Mouse (Mus musculus) forebrain, postnatal 0 days (tissue): Measurements from ENCODE around the gene Ppfia1. TPM values are rescaled to one million over a fixed set of nuclear protein-coding genes. Genes with fewer than 3 reads are reported as not detected.

ENCODE experiments used
- ATAC-seq: fragments of 200-750 bp; cut with Nextera tagmentation; 2 replicates; pipeline ENCODE4 v1.8.0; 2017; ENCODE audit warnings: mild to moderate bottlenecking, moderate library complexity
- DNase-seq: peaks from one replicate; pipeline ENCODE4 v3.0.0-alpha.2; 2015
- H3K27ac ChIP-seq: fragments of 300-500 bp; sonication (generic); 2 replicates; pipeline ENCODE4 v1.5.1; 2014; ENCODE audit warnings: low read depth, mild to moderate bottlenecking, antibody characterized with exemption, low read length, moderate library complexity, mixed read lengths
- H3K27me3 ChIP-seq: fragments of 300-500 bp; sonication (generic); 2 replicates; pipeline ENCODE4 v1.6.1; 2014; ENCODE audit warnings: mild to moderate bottlenecking, low read length, mixed read lengths; ENCODE audit not compliant: insufficient read depth
- H3K36me3 ChIP-seq: fragments of 300-500 bp; sonication (generic); 2 replicates; pipeline ENCODE4 v1.6.1; 2014; ENCODE audit warnings: mild to moderate bottlenecking, moderate library complexity; ENCODE audit not compliant: insufficient read depth
- H3K4me1 ChIP-seq: fragments of 300-500 bp; sonication (generic); 2 replicates; pipeline ENCODE4 v1.6.1; 2014; ENCODE audit warnings: antibody characterized with exemption; ENCODE audit not compliant: insufficient read depth
- H3K4me2 ChIP-seq: fragments of 300-500 bp; sonication (generic); 2 replicates; pipeline ENCODE4 v1.6.1; 2014; ENCODE audit warnings: low read depth, mild to moderate bottlenecking, moderate library complexity
- H3K4me3 ChIP-seq: fragments of 300-500 bp; sonication (generic); 2 replicates; pipeline ENCODE4 v1.5.1; 2014; ENCODE audit warnings: low read depth, low read length, mixed read lengths
- H3K9ac ChIP-seq: fragments of 300-500 bp; sonication (generic); 2 replicates; pipeline ENCODE4 v1.6.1; 2014; ENCODE audit warnings: mild to moderate bottlenecking
- H3K9me3 ChIP-seq: fragments of 300-500 bp; sonication (generic); 2 replicates; pipeline ENCODE4 v1.6.1; 2016; ENCODE audit warnings: low read length
- CTCF ChIP-seq: sonication (generic); IDR thresholded peaks from 2 replicates; pipeline ENCODE4 v1.5.1; 2016; ENCODE audit warnings: antibody characterized with exemption, control low read depth, low read depth
- whole genome bisulfite sequencing: fragments of 180-500 bp; shearing (Covaris S2); extraction: QIAGEN DNeasy Blood & Tissue Kit; methylation state at CpG from one replicate; pipeline ENCODE4 v1.1.7; 2014; 5-methylcytosine and 5-hydroxymethylcytosine counted together
- polyA plus RNA-seq: library from polyadenylated mRNA; unstranded; fragments of >200 nt; fragmentation: Nextera tagmentation; extraction: Ambion mirVana; gene quantifications from 2 replicates; pipeline ENCODE4 v1.2.1, GENCODE M21; 2015
- total RNA-seq: library from RNA; depleted of rRNA; stranded (reverse); fragments of >200 nt; gene quantifications from 2 replicates; pipeline ENCODE4 v1.2.3, GENCODE M21; 2014

The Ppfia1 gene
- total and polyA plus RNA-seq, 2 experiments from 2014 or later: 15.2 to 53.8 TPM

DNA sequence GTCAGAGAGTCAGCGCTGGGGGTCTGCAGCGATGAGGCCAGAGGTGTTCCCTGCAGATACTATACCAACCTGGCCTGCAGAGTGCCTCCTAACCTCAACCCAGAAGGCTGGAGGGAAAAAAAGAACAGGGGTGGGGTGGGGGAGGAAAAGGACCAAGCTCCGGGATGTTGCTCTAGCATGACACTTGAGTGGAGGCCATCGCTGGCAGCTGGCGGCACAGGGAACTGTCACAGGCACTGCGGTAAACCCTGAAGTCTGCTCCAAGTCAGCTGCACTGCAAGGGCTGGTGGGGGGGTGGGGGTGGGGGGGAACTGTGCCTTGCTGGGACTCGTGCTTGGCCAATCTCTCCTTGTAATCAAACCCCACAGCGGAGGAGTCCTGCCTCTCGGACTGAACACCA is 102.9 kb downstream of the Ppfia1 start:
- Histone ChIP-seq H3K4me1 (no peaks in the 10 kb centered on the region), H3K4me2 (no peak overlapping the region), H3K27me3 (no peaks in the 10 kb centered on the region), H3K9me3 (no peaks in the 10 kb centered on the region), H3K27ac (no peak overlapping the region), H3K36me3 (peaks cover 82% of the 10 kb centered on the region), H3K4me3 (no peak overlapping the region), H3K9ac (no peak overlapping the region)
- ATAC-seq (no peak), DNase-seq (no peak)
- TF ChIP-seq CTCF: no peak
- 87% methylated on average over 9 of the region's 9 CpGs for WGBS

DNA sequence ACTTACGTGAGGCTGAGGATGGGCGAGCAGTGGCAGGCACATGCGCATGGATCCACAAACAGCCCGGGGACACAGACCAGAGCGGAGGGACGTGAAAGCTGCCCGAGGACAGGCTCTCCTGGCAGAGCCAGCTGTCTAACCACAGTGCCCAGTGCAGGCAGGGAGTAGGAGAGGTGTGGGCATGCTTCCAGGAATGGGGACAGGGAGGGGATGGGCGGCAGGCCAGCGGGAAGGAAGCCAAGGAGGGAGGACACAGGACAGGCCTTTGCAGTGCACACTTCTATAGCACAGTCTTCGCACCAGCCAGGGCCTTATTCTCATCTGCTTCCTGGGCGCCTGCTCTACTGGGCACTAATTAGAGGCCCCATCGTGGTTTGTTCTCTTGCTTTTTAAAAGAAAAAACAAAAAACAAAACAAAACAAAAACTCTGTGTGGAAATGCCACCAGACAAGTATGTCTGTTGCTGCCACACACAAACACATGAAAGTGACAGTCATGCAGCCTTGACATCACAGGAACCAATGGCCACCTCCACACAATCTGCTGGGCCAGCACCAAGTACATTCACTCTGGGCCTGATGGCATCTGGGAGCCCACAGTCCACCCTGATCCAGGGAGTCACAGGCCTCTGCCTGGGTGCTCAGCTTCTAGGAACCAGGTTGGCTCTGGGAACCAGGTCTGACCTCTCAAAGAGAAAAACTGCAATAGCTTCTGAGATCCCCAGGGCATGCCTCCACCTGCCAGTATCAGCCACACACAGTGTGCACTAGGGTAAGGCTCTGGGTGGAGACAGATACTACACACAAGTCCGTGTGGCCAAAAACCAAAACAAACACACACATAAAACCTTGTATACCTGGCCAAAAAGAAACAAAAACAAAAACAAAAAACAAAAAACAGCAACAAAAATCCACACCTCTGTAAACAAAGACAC is 103.6 kb downstream of the Ppfia1 start:
- H3K4me3 ChIP-seq: no peak overlapping the region
- peak; percentile 76 for DNase-seq
- H3K36me3 ChIP-seq: peaks cover 80% of the 10 kb centered on the region
- no peak overlapping the region for H3K9ac ChIP-seq
- no peak overlapping the region for H3K4me2 ChIP-seq
- TF ChIP-seq CTCF: no peak
- H3K27me3 ChIP-seq: no peaks in the 10 kb centered on the region
- no peaks in the 10 kb centered on the region for H3K4me1 ChIP-seq
- peak overlapping the region; percentile 29; the same call in 1 of the 2 replicates for H3K27ac ChIP-seq
- 38% methylated on average over 13 of the region's 13 CpGs for WGBS
- ATAC-seq: peak; percentile 86
- no peaks in the 10 kb centered on the region for H3K9me3 ChIP-seq

DNA sequence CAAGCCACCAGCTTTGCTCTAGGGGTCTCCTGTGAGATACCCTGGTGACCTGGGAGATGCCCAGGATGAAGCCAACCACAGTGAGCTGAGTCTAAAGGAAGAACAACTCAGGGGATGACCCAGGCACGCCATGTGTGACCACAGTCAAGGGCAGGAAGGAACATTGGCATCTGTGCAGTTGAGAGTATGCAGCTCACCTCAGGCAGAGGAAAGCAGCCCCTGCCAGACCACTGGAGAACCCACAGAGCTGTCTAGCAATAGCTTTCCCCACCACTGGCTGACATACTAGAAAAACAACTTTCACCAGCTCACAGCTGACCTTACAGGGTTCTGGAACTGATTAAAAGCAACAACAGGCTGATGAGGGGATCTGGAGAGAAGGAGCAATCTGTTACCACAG is 105.3 kb downstream of the Ppfia1 start:
- Histone ChIP-seq H3K9me3 (no peaks in the 10 kb centered on the region), H3K27ac (no peak overlapping the region), H3K36me3 (peaks cover 75% of the 10 kb centered on the region), H3K27me3 (no peaks in the 10 kb centered on the region), H3K9ac (no peak overlapping the region), H3K4me2 (no peak overlapping the region), H3K4me1 (no peaks in the 10 kb centered on the region), H3K4me3 (no peak overlapping the region)
- ATAC-seq (no peak), DNase-seq (no peak)
- no peak for TF ChIP-seq CTCF
- WGBS: 93% methylated on average over 1 of the region's 1 CpGs

DNA sequence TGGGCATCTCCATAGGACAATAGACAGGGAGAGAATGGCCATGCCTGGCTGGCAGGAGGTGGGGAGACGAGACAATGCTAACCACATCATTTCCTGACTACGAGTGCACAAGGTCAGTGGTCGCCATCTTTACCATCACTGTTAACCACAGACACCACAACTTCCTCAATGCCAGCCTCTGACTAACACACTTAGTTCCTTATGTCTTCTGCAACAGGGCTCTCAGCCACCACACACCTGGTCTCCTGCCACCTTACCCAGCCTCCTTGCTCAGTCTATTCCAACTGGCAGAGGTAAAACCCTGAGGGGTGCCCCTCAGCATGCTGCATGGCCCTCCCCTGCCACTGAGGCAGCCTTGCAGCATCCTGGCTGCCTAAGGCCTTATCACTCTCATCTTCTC is 106.4 kb downstream of the Ppfia1 start:
- Histone ChIP-seq H3K36me3 (peaks cover 81% of the 10 kb centered on the region), H3K9ac (no peak overlapping the region), H3K9me3 (no peaks in the 10 kb centered on the region), H3K4me1 (no peaks in the 10 kb centered on the region), H3K27ac (no peak overlapping the region), H3K27me3 (no peaks in the 10 kb centered on the region), H3K4me2 (no peak overlapping the region), H3K4me3 (no peak overlapping the region)
- no peak for TF ChIP-seq CTCF
- ATAC-seq: no peak
- 89% methylated on average over 3 of the region's 3 CpGs for WGBS
- DNase-seq: no peak

- H3K4me1 ChIP-seq: no peaks in the 10 kb centered on the region
- no peak for TF ChIP-seq CTCF
- H3K9me3 ChIP-seq: no peaks in the 10 kb centered on the region
- ATAC-seq (no peak), DNase-seq (no peak)
- no peak overlapping the region for H3K27ac ChIP-seq
- WGBS: 91% methylated on average over 7 of the region's 7 CpGs
- peaks cover 85% of the 10 kb centered on the region for H3K36me3 ChIP-seq
- no peak overlapping the region for H3K4me2 ChIP-seq
- no peak overlapping the region for H3K4me3 ChIP-seq
- H3K9ac ChIP-seq: no peak overlapping the region
- H3K27me3 ChIP-seq: no peaks in the 10 kb centered on the region
Observed at GRCm38 (mm10) chr7:144444788-144445187, 108.7 kb downstream of the Ppfia1 start.

DNA sequence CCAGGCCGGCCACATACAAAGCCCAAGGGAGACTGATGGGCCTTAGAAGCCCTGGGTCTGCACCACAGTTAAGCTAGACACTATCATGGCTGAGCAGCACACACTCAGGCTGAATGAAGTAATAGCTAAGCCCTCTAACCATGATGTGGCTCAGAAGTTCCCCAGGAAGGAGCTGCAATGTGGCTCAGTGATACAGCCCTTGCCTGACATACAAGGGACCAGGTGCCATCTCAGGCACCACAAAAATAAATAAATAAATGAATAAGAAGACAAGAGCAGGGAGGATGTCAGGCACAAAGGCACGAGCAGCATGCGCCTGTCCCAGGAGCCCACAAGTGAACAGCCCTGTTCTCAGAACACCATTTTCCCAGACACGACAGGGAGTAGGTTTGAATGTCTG is 111.6 kb downstream of the Ppfia1 start:
- peaks cover 90% of the 10 kb centered on the region for H3K36me3 ChIP-seq

DNA sequence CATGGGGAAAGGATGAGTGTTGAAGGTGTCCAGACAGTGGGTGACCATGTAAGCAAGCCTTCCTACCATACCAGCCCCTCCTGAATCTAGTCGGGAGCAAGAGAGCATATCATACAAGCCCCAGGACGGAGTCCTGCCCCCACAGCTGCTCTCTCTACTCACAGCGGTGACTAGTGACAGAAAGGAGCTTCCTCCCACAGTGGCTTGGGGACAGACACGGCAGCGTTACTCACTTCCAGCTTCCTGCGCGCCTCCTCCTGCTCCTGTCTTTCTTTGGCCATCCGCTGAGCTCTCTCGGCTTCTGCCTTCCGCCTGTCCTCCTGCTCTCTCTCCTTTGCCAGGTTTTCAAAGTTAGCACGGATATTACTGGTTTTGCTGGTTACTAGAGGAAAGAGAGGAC is 112.1 kb downstream of the Ppfia1 start:
- WGBS: 94% methylated on average over 11 of the region's 11 CpGs

More for the DNA sequence above, 111.6 kb downstream of the Ppfia1 start:
- DNase-seq (no peak), ATAC-seq (no peak)
- H3K4me2 ChIP-seq: no peak overlapping the region
- H3K27ac ChIP-seq: no peak overlapping the region
- no peaks in the 10 kb centered on the region for H3K9me3 ChIP-seq
- no peak overlapping the region for H3K4me3 ChIP-seq
- WGBS: 89% methylated on average over 4 of the region's 4 CpGs
- no peak for TF ChIP-seq CTCF
- no peaks in the 10 kb centered on the region for H3K4me1 ChIP-seq
- no peaks in the 10 kb centered on the region for H3K27me3 ChIP-seq
- no peak overlapping the region for H3K9ac ChIP-seq

More for the DNA sequence above, 112.1 kb downstream of the Ppfia1 start:
- no peak overlapping the region for H3K27ac ChIP-seq
- no peaks in the 10 kb centered on the region for H3K27me3 ChIP-seq
- no peak for TF ChIP-seq CTCF
- DNase-seq (no peak), ATAC-seq (no peak)
- peaks cover 90% of the 10 kb centered on the region for H3K36me3 ChIP-seq
- H3K4me2 ChIP-seq: no peak overlapping the region
- no peaks in the 10 kb centered on the region for H3K9me3 ChIP-seq
- H3K9ac ChIP-seq: no peak overlapping the region
- no peaks in the 10 kb centered on the region for H3K4me1 ChIP-seq
- no peak overlapping the region for H3K4me3 ChIP-seq
